In genomic region chr4:154396652-154397301, GRCm38 (mm10) we compare ENCODE assay signal across 18 mouse cellular contexts.
DNase-seq lines count a peak whose midpoint lies in the region; ATAC-seq lines count a peak whose summit lies in the region.
"Had no signal": no experiment of that assay in that cellular context is flagged by ENCODE, and none has a peak within 500 bp of the region (broad histone marks: within the 10 kb centered on the region; RNA-seq: fewer than 3 reads in every experiment).

No protein-coding gene starts in this region.

- no peaks in the 10 kb centered on the region for H3K27me3 ChIP-seq in forebrain, embryonic 15.5 days
- no peaks in the 10 kb centered on the region for H3K27me3 ChIP-seq in forebrain, embryonic 11.5 days (ENCODE audit: control insufficient read depth, insufficient read depth, low read length)
- H3K27me3 ChIP-seq in midbrain, embryonic 16.5 days (ENCODE audit: control insufficient read depth, insufficient read depth, low read depth, low read length): no peaks in the 10 kb centered on the region
- no peaks in the 10 kb centered on the region for H3K27me3 ChIP-seq in midbrain, embryonic 11.5 days (ENCODE audit: control insufficient read depth, insufficient read depth, low read length)
- no peaks in the 10 kb centered on the region for H3K27me3 ChIP-seq in embryonic facial prominence, embryonic 14.5 days (replicated peaks; ENCODE audit: control insufficient read depth, insufficient read depth, low read length)
- H3K27me3 ChIP-seq in limb, embryonic 10.5 days (ENCODE audit: low read depth, poor library complexity, severe bottlenecking): no peaks in the 10 kb centered on the region
- H3K27me3 ChIP-seq: CH12.LX; stomach, embryonic 15.5 days had no signal

- H3K36me3 ChIP-seq in forebrain, embryonic 15.5 days: no peaks in the 10 kb centered on the region
- no peaks in the 10 kb centered on the region for H3K36me3 ChIP-seq in forebrain, embryonic 11.5 days (ENCODE audit: control insufficient read depth, insufficient read depth, low read length)
- no peaks in the 10 kb centered on the region for H3K36me3 ChIP-seq in midbrain, embryonic 16.5 days (ENCODE audit: control insufficient read depth, insufficient read depth, low read length)
- no peaks in the 10 kb centered on the region for H3K36me3 ChIP-seq in midbrain, embryonic 11.5 days (ENCODE audit: control insufficient read depth, insufficient read depth, low read length)
- no peaks in the 10 kb centered on the region for H3K36me3 ChIP-seq in embryonic facial prominence, embryonic 14.5 days (ENCODE audit: control insufficient read depth, insufficient read depth, low read length)
- H3K36me3 ChIP-seq in limb, embryonic 10.5 days: peaks cover 25% of the 10 kb centered on the region
- H3K36me3 ChIP-seq: stomach, embryonic 15.5 days had no signal

- no peak overlapping the region for H3K4me3 ChIP-seq in forebrain, embryonic 15.5 days
- H3K4me3 ChIP-seq in forebrain, embryonic 11.5 days (ENCODE audit: low read depth, low read length): no peak overlapping the region
- no peak overlapping the region for H3K4me3 ChIP-seq in midbrain, embryonic 16.5 days (ENCODE audit: low read depth, low read length)
- no peak overlapping the region for H3K4me3 ChIP-seq in midbrain, embryonic 11.5 days (ENCODE audit: low read depth, low read length)
- no peak overlapping the region for H3K4me3 ChIP-seq in embryonic facial prominence, embryonic 14.5 days (ENCODE audit: low read depth, low read length)
- no peak overlapping the region for H3K4me3 ChIP-seq in limb, embryonic 10.5 days
- H3K4me3 ChIP-seq: megakaryocyte, embryonic 14.5 days; myocyte; stomach, embryonic 15.5 days had no signal

- no peaks in the 10 kb centered on the region for H3K9me3 ChIP-seq in forebrain, embryonic 15.5 days
- H3K9me3 ChIP-seq in forebrain, embryonic 11.5 days (ENCODE audit: control insufficient read depth, low read length): no peaks in the 10 kb centered on the region
- no peaks in the 10 kb centered on the region for H3K9me3 ChIP-seq in midbrain, embryonic 16.5 days (replicated peaks; ENCODE audit: control insufficient read depth, low read length, poor library complexity, severe bottlenecking)
- no peaks in the 10 kb centered on the region for H3K9me3 ChIP-seq in midbrain, embryonic 11.5 days (ENCODE audit: control insufficient read depth, low read length)
- H3K9me3 ChIP-seq in embryonic facial prominence, embryonic 14.5 days (ENCODE audit: control insufficient read depth, low read length): no peaks in the 10 kb centered on the region
- no peaks in the 10 kb centered on the region for H3K9me3 ChIP-seq in limb, embryonic 10.5 days (replicated peaks)
- H3K9me3 ChIP-seq: megakaryocyte, embryonic 14.5 days; stomach, embryonic 15.5 days had no signal

- H3K4me2 ChIP-seq in forebrain, embryonic 15.5 days (replicated peaks): no peak overlapping the region
- H3K4me2 ChIP-seq in forebrain, embryonic 11.5 days (ENCODE audit: low read depth, low read length, severe bottlenecking): no peak overlapping the region
- no peak overlapping the region for H3K4me2 ChIP-seq in midbrain, embryonic 16.5 days (ENCODE audit: low read length)
- H3K4me2 ChIP-seq in midbrain, embryonic 11.5 days: no peak overlapping the region
- H3K4me2 ChIP-seq in embryonic facial prominence, embryonic 14.5 days (ENCODE audit: low read depth, low read length): no peak overlapping the region
- H3K4me2 ChIP-seq: heart, embryonic 11.5 days; stomach, embryonic 15.5 days had no signal

- no peak for DNase-seq in forebrain, embryonic 11.5 days (ENCODE audit: low spot score)
- DNase-seq in midbrain, embryonic 11.5 days (ENCODE audit: low spot score, missing footprints): no peak
- peak; percentile 61 for DNase-seq in embryonic facial prominence, embryonic 14.5 days (ENCODE audit: low spot score)
- no peak for DNase-seq in limb, embryonic 10.5 days (ENCODE audit: low spot score)
- no peak for DNase-seq in embryo, embryonic 11 days
- no peak for DNase-seq in kidney, adult 8-10 months
- DNase-seq: kidney, adult 18-20 months; kidney, postnatal 25 days; lung, postnatal 10 days; thymus, adult 2 months had no signal

- no peak overlapping the region for H3K9ac ChIP-seq in forebrain, embryonic 15.5 days (replicated peaks)
- H3K9ac ChIP-seq in forebrain, embryonic 11.5 days (ENCODE audit: low read length): no peak overlapping the region
- H3K9ac ChIP-seq in midbrain, embryonic 16.5 days (ENCODE audit: low read depth, low read length): no peak overlapping the region
- H3K9ac ChIP-seq in midbrain, embryonic 11.5 days (ENCODE audit: low read length): no peak overlapping the region
- H3K9ac ChIP-seq in embryonic facial prominence, embryonic 14.5 days (ENCODE audit: low read depth, low read length): no peak overlapping the region
- H3K9ac ChIP-seq: liver, embryonic 14.5 days; stomach, embryonic 15.5 days had no signal

- peak overlapping the region; percentile 42 for H3K27ac ChIP-seq in forebrain, embryonic 15.5 days (replicated peaks)
- H3K27ac ChIP-seq in forebrain, embryonic 11.5 days (ENCODE audit: low read depth, low read length): no peak overlapping the region
- H3K27ac ChIP-seq in midbrain, embryonic 16.5 days (ENCODE audit: low read length): no peak overlapping the region
- H3K27ac ChIP-seq in midbrain, embryonic 11.5 days (ENCODE audit: low read depth, low read length): no peak overlapping the region
- H3K27ac ChIP-seq in embryonic facial prominence, embryonic 14.5 days (replicated peaks; ENCODE audit: low read depth, low read length): no peak overlapping the region
- peak overlapping the region; percentile 48; the same call in 1 of the 2 replicates for H3K27ac ChIP-seq in limb, embryonic 10.5 days
- H3K27ac ChIP-seq: liver, embryonic 14.5 days; stomach, embryonic 15.5 days had no signal

- peaks cover 40% of the 10 kb centered on the region for H3K4me1 ChIP-seq in forebrain, embryonic 15.5 days
- peaks cover 16% of the 10 kb centered on the region for H3K4me1 ChIP-seq in forebrain, embryonic 11.5 days (replicated peaks; ENCODE audit: control insufficient read depth, insufficient read depth, low read length)
- H3K4me1 ChIP-seq in midbrain, embryonic 16.5 days (ENCODE audit: control insufficient read depth, insufficient read depth, low read length): peaks cover 8% of the 10 kb centered on the region; the same call in 1 of the 2 replicates
- H3K4me1 ChIP-seq in midbrain, embryonic 11.5 days (ENCODE audit: control insufficient read depth, insufficient read depth, low read length): peaks cover 13% of the 10 kb centered on the region
- H3K4me1 ChIP-seq in embryonic facial prominence, embryonic 14.5 days (ENCODE audit: control insufficient read depth, insufficient read depth, low read length): peaks cover 21% of the 10 kb centered on the region
- peaks cover 76% of the 10 kb centered on the region for H3K4me1 ChIP-seq in limb, embryonic 10.5 days

- ATAC-seq in forebrain, embryonic 15.5 days (replicated peaks): peak; percentile 62
- no peak for ATAC-seq in forebrain, embryonic 11.5 days (replicated peaks; ENCODE audit: low FRiP score)
- ATAC-seq in midbrain, embryonic 16.5 days: peak; percentile 53; the same call in 1 of the 2 replicates
- no peak for ATAC-seq in midbrain, embryonic 11.5 days (ENCODE audit: low FRiP score)
- peak; percentile 66 for ATAC-seq in embryonic facial prominence, embryonic 14.5 days (ENCODE audit: low read depth)

- WGBS in forebrain, embryonic 15.5 days: 48% methylated on average over 14 of the region's 14 CpGs
- 87% methylated on average over 14 of the region's 14 CpGs for WGBS in forebrain, embryonic 11.5 days
- 83% methylated on average over 14 of the region's 14 CpGs for WGBS in midbrain, embryonic 16.5 days
- 89% methylated on average over 14 of the region's 14 CpGs for WGBS in midbrain, embryonic 11.5 days
- WGBS in embryonic facial prominence, embryonic 14.5 days: 62% methylated on average over 14 of the region's 14 CpGs
- WGBS in limb, embryonic 10.5 days: 81% methylated on average over 14 of the region's 14 CpGs

Comparison
In these comparisons a context has a peak if more than half of its experiments do, and no peak if none do; other contexts are left out.
1. ATAC-seq: peak in forebrain, embryonic 15.5 days (single experiment), midbrain, embryonic 16.5 days (single experiment) and embryonic facial prominence, embryonic 14.5 days (single experiment); none in forebrain, embryonic 11.5 days (single experiment) and midbrain, embryonic 11.5 days (single experiment).
2. H3K27ac ChIP-seq: peak in forebrain, embryonic 15.5 days (single experiment) and limb, embryonic 10.5 days (single experiment); none in forebrain, embryonic 11.5 days (single experiment), midbrain, embryonic 16.5 days (single experiment), midbrain, embryonic 11.5 days (single experiment) and embryonic facial prominence, embryonic 14.5 days (single experiment).